Mouse (Mus musculus) cerebellum, adult 8-10 months (tissue): ENCODE data around the gene Agap1.
A peak's percentile ranks its signal among the peaks of the same experiment; 100 is the strongest.

Source experiments
- DNase-seq: peaks from one replicate; pipeline ENCODE4 v3.0.0; 2022

Agap1 gene

DNA sequence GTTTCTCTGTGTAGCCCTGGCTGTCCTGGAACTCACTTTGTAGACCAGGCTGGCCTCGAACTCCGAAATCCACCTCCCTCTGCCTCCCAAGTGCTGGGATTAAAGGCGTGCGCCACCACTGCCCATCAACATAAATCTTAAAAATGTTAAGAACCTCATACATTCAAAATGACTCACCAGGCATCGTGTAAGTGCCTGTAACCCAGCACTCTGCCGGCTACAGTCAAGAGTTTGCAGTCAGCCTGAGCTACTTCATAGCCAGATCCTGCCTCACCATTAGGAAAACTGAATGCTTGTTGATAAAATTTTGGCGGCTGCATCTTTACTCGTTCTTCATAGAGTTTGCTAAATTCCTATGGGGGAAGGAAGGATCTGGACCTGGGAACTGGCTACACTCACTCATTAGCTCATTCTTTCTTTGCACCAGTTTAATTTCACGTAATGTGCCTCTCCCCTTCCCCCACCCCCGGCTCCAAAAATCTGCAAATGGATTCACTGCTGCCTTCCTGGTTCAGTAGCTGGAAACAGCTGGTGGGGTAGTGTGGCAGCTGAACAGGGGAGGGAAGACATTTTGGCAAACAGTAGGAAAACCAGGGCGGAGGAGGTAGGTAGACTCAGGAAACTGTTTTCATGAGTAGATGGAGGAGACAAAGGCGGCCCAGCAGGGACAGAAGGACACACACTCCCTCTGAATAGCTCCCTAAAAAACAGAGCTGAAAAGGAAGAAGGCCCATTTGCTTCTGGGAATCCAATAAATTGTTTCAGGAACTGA, 415.7 kb downstream of the Agap1 start:
- DNase-seq: no peak

DNA sequence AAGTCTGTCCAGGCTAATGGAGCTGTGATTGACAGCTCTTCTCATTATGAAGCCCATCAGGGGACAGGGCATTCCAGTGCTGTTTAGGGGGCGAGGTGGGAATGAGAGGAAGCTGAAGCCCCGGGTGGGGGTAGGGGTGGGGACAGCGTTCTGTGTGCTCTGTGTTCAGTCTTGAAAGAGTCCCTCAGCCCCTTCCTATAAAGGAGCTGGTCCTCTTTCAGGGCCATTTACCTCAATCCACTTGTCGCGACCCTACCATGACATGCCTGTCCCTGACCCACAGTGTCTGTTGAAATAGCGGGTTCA, 416.3 kb downstream of the Agap1 start:
- no peak for DNase-seq

GRCm38 (mm10) chr1:89876346-89877072, 421.9 kb downstream of the Agap1 start:
- DNase-seq: no peak

- DNase-seq: peak; percentile 28
Measured at GRCm38 (mm10) chr1:89878496-89878895, 423.9 kb downstream of the Agap1 start.

- no peak for DNase-seq
Measured at GRCm38 (mm10) chr1:89880193-89880592, 425.6 kb downstream of the Agap1 start.

GRCm38 (mm10) chr1:89880834-89881233, 426.2 kb downstream of the Agap1 start:
- no peak for DNase-seq

DNA sequence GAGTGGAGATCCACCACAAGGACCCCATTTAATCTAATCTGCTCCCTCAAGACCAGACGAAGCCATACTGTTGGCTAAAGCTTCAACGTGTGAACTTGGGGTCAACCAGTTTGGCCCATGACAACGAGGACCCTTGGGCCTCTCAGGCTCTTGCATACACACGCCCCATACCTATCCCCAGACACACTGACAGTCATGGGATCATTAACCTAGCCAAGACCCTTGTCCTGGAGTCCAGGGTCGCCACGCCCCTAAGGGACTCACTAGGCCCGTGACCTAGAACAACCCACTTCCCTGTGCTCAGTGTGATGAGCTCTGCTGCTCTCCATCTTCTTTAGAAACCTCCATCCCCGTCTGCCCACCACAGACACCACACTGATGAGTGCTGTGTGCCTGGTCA, 429.7 kb downstream of the Agap1 start:
- no peak for DNase-seq

DNA sequence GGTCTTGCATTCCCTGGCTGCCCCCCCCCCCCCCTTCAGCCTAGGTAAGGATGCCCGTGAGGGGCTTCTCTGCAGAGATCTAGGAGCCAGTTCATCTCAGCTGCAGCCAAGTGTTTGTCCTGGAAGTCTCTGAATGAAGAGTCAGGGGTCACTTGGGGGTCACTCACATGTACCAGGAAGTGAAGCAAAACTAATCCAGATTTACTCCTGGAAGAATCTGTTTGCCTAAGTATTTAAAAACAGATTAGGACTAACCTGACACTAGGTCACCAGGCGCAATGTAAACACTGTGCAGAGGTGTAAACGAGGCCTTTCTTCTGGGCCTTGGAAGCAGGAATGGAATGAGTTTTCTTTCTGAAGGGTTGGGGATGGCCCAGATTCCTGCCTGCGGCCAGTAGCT, 431.1 kb downstream of the Agap1 start:
- no peak for DNase-seq

GRCm38 (mm10) chr1:89891400-89891799, 436.8 kb downstream of the Agap1 start:
- no peak for DNase-seq

DNA sequence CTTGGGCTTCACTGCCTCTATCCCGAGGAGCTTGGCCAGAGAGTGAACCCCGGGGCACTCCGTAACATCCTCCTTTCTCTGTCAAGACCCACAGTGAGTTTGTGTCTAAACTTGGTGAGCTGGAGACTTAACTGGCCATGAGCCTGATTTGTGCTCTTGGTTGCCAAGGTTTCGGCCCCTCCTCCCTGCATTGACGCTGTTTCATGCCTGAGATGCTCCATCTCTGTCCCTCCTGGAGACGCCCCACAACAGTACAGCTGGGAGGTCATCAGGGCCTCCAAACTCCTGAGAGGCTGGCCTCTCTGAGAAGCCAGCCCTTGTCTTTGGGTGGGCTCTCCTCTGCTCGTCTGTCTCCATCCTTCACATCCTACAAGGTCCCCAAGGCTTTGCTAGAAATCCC, 437.7 kb downstream of the Agap1 start:
- no peak for DNase-seq

- DNase-seq: no peak
Measured at GRCm38 (mm10) chr1:89895801-89896200, 441.2 kb downstream of the Agap1 start.

DNA sequence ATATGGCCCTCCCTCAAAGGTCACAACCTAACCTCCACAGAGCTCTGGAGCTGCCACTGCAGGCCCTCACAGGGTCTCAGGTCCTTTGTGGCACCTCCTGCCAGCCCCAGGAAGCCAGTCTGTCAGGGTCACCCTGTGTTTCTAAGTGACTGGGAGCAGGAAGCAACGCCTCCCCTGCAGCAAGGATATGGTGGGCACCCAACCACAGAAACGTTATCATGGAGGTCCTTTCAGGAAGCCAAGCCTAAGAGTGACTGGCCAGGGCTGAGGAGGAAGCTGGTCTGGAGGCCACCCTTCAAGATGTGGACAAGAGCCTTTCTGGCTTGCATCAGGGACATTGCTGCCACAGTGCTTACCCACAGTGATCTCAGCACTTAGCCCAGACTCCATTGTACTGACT, 444.4 kb downstream of the Agap1 start:
- DNase-seq: no peak

GRCm38 (mm10) chr1:89899761-89900445, 445.3 kb downstream of the Agap1 start:
- DNase-seq: no peak

DNA sequence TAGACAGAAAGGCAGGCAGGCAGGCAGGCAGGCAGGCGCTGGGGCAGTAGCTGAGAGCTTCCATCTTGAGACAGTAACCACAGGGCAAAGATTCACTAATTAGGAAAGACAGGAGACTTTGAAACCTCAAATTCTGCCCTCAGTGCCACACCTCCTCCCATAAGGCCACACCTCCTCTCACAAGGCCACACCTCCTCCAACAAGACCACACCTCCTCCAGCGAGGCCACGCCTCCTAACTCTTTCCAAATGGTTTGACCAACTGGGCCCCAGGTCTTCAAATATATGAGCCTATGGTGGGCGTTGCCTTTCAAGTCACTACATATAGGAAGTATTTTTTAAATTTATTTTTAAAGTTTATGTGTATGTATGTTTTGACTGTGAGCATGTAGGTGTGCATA, 446.8 kb downstream of the Agap1 start:
- DNase-seq: no peak

DNA sequence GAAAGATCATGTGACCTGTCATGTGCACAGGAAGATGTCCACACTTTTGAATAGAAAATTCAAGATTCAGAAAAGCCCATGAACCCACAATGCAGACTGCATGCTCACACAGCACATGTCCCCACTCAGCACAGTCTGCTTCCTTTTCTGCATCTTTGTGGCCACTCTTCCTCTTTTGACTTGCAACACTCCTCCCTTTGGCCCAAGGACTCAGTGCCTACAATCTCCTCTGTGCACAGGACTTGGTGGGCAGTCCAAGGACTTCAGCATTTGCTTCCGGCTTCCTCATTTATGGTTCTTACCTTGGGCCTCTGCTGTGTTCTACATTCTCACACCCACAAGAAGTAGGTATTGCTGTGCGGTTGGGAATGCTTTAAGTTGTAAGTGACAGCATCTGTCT, 447.6 kb downstream of the Agap1 start:
- no peak for DNase-seq

GRCm38 (mm10) chr1:89902641-89903040, 448.0 kb downstream of the Agap1 start:
- DNase-seq: no peak

DNA sequence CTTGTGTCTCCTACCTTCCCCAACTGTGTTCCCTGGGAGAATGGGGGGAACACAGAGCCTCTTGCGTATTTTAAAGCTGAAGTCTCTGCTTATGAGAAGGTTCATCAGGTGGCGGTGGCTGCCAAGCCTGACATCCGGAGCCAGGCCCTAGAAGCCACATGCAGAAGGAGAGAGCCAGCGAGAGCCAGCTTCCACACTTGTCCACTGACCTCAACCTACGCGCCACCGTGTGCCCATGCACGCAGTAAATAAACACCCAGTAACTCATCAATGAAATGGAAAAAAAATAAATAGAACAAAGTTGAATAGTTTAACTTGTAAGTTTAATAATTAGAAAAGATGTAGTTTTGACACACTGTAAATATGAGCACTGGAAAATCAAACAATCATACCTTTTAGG, 455.2 kb downstream of the Agap1 start:
- no peak for DNase-seq

- no peak for DNase-seq
Measured at GRCm38 (mm10) chr1:89912392-89912791, 457.8 kb downstream of the Agap1 start.

DNA sequence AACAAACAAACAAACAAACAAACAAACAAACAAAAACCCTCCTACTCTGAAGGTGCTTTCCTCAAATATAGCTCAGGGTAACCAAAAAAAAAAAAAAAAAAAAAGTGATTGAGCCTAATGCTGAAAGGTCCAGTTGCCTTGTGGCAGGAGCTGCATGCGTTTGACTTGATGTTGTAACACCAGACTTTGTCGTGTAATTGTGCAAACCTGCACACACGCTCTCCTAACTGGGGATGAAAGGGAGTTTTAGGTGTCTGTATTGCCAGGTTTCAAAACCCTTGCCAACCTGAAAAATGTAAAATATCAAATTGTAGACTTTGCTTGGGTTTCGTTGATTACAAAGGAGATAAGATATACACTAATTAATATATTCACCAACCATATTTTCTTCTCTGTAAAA, 459.0 kb downstream of the Agap1 start:
- DNase-seq: no peak

- no peak for DNase-seq
Measured at GRCm38 (mm10) chr1:89918111-89918510, 463.5 kb downstream of the Agap1 start.

GRCm38 (mm10) chr1:89919206-89919605, 464.6 kb downstream of the Agap1 start:
- no peak for DNase-seq

DNA sequence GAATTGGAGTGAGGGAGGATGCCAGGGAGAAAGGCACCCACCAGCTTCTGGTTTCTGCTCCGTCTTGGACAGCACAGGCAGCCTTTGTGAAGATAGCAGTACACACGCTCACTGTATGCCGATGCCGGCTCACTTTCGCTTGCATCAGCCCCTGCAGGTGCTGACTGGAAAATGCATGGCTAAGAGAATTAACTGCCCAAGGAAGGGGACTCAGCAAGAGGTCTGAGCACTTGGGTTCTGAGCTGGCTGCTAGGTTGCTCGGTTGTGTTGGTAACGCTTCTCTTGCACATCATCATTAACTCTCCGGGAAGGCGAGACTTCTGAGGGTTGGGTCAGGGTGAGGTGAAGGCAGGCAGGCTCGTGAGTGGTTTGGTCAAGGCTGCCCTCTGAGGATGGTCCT, 467.2 kb downstream of the Agap1 start:
- DNase-seq: no peak

DNA sequence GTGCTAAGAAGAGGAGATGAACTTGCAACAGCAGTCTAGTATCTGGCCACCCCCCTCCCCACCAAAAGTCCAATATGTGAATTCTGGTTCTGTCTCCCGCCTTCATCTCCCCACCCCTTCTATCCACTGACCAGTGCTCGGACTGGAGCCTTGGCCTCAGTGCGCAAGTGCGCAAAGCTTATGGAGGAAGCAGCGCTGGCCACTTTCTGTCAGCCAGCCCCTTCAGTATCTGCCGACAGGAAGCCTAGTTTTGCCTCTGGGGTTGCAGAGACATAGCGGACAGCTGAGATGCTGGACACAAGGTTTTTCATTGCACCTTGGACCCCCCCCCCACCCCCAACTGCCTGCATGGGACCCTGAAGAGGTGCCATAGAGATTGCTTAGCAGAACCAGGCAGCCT, 467.7 kb downstream of the Agap1 start:
- DNase-seq: no peak
